Mouse (Mus musculus) thymus, postnatal 14 days (tissue): ENCODE data around the gene Prpf6.

Experiments
- DNase-seq: peaks from one replicate; pipeline ENCODE4 v3.0.0; 2021

Prpf6 gene

DNA sequence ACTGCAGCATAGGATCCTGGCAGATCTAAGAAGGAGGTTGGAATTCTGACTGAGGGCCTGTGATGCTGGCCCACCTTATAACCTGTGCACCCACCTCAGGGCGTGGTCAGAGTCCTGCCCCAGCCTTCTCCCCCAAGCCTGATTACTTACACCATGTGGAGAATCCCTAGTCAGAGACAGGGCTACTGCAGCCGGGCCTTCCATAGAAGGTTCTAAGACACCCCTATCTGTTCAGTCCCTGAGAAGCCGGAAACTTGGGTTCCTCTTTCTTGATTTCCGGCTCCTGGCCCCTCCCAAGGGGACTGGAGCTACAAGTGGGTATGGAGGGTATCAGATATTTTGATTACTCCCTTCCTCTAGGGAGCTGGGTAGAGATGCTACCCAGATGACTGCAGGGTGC, 99.9 kb downstream of the Prpf6 start:
- peak; percentile 53 for DNase-seq

DNA sequence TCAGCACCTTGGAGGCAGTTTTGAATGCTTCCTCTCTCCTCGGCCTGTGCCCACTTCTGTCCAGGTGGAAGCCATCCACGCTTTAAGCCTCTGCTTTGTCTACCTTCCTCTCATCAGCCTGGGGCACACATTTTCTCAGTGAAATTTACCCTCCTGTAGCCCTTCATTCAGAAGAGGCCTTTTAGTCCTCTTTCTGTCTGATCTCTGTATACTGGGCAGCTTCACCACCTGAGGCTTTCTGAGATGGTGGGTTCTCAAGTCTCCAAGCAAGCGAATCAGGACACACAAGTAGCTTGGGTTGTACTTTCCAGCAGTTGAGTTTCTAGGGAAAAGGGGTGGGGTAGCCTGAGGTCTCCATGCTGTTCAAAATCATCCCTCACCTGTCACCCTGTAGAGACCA, 100.6 kb downstream of the Prpf6 start:
- no peak for DNase-seq

DNA sequence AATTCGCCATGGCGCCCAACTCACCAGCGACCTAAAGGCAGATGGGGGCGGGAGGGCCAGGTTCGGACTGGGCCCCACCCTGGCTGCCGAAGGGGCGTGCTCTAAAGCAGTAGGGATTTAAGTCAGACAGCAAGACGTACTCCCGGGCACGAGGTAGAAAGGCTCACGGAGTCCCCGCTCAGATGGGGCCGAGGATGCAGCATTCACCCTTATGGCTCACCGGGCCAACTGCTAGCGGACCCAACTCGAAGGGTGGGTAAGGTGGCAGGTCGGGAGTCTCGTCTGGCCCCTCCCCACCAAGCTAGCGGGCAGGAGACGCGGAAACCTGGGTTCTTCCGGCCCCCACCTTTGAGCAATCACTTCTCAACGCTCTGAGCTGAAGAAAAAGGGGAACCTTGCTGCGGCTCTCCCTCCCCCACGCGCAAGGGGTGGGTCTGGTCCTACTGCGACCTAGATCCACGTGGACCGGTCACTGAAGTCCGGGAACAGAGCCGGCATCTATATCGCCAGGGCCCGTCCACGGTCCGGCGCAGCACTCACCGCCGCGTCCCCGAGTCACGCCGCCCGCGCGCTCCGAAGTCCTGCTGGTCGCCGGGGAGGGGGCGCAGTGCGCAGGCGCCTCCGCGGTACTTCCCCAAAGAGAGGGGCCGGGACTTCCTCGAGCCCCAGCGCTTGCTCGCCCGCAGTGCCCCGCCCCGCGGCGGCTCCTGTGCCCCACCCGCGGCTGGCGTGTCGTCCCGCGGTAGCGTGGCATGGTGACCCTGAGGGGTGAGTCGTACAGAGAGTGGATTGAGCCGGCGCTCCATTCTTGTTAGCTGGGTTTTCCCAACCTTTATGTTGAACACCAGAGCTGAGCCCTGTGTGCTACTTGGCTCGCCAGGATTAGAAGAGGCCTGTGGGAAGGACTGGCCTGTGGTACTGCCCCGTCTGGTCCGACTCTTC, 101.9 kb downstream of the Prpf6 start, which contains the start of gene Rgs19:
Gene Rgs19, minus strand, starts transcription at position 639 of the 942 bp plus-strand sequence.
- DNase-seq = peak; percentile 93

DNA sequence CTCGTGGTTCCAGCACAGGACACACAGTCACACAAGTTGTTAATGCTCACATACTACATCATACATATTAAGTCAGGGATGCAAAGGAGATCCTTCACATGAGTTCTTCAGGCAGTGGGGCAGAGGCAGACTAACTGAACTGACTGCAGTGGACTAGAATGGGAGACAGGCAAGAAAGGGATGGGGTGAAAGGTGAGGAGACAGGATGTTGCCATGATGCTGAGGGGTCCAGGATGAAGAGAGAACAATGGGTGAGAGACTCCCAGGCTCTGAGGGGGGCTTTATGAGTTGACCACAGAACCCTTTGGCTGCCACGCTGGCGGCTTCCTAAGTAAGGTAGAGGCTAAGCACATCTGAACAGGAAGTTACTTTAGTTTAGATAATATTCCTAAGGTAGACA, 102.9 kb downstream of the Prpf6 start:
- no peak for DNase-seq

DNA sequence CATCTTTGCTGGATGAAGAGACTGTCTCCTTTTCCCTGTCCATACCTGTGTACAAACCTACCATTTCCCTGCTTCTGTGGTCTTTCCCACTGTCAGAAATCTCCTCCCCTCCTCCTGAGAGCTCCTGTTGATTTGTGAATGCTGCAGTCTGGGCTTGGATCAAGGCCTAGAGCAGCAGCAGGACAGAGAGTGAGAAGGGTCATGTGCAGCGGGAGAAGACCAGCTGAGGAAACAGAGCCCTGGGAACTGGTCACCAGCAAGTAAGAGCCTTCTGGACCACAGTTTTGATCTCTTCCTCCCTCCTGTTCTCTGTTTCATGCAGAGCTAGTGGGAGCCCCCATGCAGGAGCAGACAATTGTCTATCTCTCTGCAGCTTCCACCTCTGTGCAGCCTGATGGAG, 104.1 kb downstream of the Prpf6 start:
- no peak for DNase-seq

DNA sequence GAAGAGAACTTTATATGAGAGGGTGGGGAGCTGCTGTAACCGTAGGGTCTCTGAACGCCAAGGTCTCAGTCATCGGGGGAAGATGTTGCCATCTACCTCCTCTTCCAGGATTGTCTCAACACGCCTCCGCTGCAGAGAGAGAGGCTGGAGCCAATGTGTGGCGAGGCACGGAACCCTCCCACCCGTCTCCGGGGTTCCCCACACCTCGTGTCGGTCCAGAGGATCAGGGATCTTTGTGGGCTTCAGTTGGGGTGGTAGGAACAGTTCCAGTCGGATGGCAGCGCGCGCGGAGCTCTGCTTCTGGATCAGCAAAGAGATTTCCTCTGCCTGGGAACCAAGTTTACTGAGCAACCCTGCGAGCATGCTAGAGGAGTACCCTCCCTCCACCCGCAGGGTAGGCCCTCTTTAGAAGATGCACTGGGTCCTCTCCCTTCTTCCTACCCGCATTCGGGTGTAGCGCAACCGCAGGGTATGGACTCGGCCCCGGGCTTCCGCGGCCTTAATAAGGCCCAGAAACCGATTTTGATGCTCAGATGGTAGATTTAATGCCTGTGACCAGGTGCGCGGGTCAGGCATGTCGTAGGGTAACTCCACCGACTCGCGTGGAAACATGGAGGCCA, 105.2 kb downstream of the Prpf6 start:
- no peak for DNase-seq

DNA sequence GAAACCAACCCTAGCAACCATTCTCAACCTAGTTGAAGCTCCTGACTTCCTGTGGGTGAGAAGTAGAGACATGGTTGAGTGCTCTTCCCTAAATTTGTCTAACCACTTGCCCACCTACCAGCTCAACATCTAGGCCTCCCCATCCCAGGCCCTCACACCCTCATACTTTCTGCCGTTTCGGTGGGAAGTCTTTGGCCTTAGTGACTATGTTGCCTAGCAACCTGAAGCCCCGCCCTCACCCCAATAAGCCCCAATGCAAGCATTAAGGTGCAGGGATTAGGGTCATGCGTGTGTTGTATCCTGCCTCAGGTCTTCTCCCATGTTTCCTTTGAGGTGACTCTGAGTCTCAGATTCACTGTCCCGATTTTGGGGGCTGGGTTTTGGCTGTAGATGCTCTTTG, 106.6 kb downstream of the Prpf6 start, which contains the start of gene Lkaaear1:
Gene Lkaaear1, minus strand, starts transcription at position 202 of the 400 bp plus-strand sequence.
- no peak for DNase-seq
